Mouse (Mus musculus) thymus, postnatal 4 days (tissue): Measurements from ENCODE around the gene Tbrg1.
A peak's percentile ranks its signal among the peaks of the same experiment; 100 is the strongest.

ENCODE experiments used
- DNase-seq: peaks from one replicate; pipeline ENCODE4 v3.0.0; 2021

Tbrg1 gene

GRCm38 (mm10) chr9:37629941-37630340, 27.2 kb downstream of the Tbrg1 start:
- DNase-seq = no peak

- DNase-seq = no peak
Measured at GRCm38 (mm10) chr9:37628581-37628980, 28.5 kb downstream of the Tbrg1 start.

- DNase-seq = no peak
Measured at GRCm38 (mm10) chr9:37627263-37627662, 29.8 kb downstream of the Tbrg1 start.

GRCm38 (mm10) chr9:37626103-37626567, 31.0 kb downstream of the Tbrg1 start:
- DNase-seq = no peak

GRCm38 (mm10) chr9:37625641-37626040, 31.5 kb downstream of the Tbrg1 start:
- no peak for DNase-seq

- DNase-seq = no peak
Measured at GRCm38 (mm10) chr9:37625129-37625528, 32.0 kb downstream of the Tbrg1 start.

- no peak for DNase-seq
Measured at GRCm38 (mm10) chr9:37624502-37624901, 32.6 kb downstream of the Tbrg1 start.

GRCm38 (mm10) chr9:37623981-37624380, 33.1 kb downstream of the Tbrg1 start:
- DNase-seq = no peak

GRCm38 (mm10) chr9:37621290-37621689, 35.8 kb downstream of the Tbrg1 start:
- DNase-seq = no peak

- peak; percentile 14 for DNase-seq
Measured at GRCm38 (mm10) chr9:37616770-37617169, 40.3 kb downstream of the Tbrg1 start.

GRCm38 (mm10) chr9:37615220-37615619, 41.9 kb downstream of the Tbrg1 start:
- no peak for DNase-seq

- DNase-seq = no peak
Measured at GRCm38 (mm10) chr9:37614316-37614715, 42.8 kb downstream of the Tbrg1 start.

GRCm38 (mm10) chr9:37613911-37614280, 43.2 kb downstream of the Tbrg1 start:
- no peak for DNase-seq

- peak; percentile 96 for DNase-seq
Measured at GRCm38 (mm10) chr9:37613182-37613910, 43.8 kb downstream of the Tbrg1 start, which contains the start of gene Spa17. Gene Spa17 (minus strand): TSS chr9:37613722.

GRCm38 (mm10) chr9:37609558-37609957, 47.6 kb downstream of the Tbrg1 start:
- no peak for DNase-seq

- no peak for DNase-seq
Measured at GRCm38 (mm10) chr9:37605089-37605488, 52.0 kb downstream of the Tbrg1 start.

GRCm38 (mm10) chr9:37600538-37601205, 56.4 kb downstream of the Tbrg1 start:
- no peak for DNase-seq
